Mouse (Mus musculus): Measurements from ENCODE around the gene Ube2e3. TPM values are rescaled to one million over a fixed set of nuclear protein-coding genes. Genes with fewer than 3 reads are reported as not detected.

The Ube2e3 gene
- total RNA-seq, 2 experiments from 2014 or later: 39.7 to 50.5 TPM

DNA sequence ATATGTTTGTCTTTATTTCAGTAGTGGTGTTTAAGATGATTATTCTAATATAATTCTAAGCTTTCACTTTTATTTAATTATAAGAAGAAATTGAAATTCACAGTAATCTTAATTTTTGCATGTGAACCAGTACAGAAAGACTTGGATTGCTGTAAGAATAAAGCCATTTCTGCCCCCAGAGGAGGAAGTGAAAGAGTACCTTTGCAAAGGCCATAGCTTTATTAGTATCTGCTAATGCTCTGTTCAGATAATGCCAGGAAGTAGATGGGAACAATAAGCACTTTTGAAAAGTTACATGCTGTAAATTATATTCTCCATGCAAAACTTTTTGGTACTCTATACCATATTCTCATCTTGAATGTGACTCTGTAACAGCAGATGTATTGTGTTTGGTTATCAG, 8.1 kb downstream of the Ube2e3 start:
- peak; percentile 73 for ATAC-seq (replicated peaks; ENCODE audit: poor library complexity, severe bottlenecking)

DNA sequence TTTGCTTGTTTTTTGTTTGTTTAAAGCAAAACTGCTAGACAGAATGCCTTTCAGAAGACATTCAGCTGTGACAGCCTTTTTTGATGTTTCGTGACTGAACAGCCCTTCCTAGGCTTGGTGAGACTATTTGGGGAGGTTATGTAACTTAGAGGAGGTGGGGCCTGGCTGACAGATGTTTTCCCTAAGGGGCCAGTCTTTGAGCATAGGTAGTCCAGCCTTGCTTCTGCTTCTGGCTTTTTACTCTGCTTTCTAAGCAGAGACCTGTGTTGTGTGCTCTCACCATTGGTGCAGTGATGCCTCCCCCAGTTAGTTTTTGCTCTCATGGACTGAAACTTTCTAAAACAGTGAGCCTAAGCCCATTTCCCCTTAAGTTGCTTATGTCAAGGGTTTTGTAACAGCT, 14.1 kb downstream of the Ube2e3 start:
- ATAC-seq (replicated peaks; ENCODE audit: poor library complexity, severe bottlenecking): peak; percentile 31

DNA sequence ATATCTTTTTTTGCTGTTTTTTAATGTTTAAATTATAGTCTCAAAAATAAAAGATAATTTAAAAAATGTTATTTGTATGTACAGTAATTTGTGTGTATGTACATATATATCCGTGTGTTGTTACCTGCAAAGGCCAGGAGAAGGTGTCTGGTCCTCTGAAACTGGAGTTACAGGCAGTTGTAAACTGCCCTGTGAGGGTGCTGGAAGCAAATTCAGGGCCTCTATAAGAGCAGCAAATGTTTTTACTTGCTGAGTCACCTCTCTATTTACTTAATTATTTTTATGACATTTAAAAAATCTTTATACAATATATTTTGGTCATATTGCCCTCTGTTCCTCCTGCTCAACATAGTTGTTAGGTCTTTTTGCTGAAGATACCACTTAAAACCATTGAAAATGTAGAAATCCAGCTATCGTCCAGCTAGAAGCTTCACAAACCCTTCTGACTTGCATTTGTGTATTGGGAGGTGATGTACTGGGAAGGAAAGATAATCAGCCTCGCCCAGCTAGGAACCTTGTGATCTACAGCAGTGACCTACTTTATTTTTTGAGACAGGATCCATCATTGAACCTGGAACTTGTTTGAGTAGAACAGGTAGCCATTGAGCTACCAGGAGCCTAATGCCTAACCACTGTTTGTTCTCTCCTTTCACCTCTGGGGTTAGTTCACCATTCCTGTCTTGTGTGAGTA, 15.0 kb downstream of the Ube2e3 start:
- no peak for ATAC-seq (replicated peaks; ENCODE audit: poor library complexity, severe bottlenecking)

DNA sequence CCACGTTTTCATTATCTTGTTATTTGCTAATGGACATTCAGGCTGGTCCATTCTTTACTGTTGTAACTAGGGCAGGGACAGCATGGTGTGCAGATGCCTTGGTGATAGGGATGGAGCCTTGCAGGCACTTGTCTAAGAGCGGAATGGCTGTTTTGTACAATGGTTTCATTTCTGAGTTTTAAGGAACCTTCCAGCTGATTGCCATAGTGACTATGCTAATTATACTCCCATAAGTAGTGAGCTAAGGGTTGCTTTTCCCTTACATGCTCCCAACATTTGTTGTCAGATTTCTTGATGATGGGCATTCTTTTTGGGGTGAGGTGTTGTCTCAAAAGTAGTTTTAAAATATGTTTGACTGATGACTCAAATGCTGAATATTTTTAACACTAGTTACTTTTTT, 18.5 kb downstream of the Ube2e3 start:
- peak; percentile 79 for ATAC-seq (replicated peaks; ENCODE audit: poor library complexity, severe bottlenecking)

DNA sequence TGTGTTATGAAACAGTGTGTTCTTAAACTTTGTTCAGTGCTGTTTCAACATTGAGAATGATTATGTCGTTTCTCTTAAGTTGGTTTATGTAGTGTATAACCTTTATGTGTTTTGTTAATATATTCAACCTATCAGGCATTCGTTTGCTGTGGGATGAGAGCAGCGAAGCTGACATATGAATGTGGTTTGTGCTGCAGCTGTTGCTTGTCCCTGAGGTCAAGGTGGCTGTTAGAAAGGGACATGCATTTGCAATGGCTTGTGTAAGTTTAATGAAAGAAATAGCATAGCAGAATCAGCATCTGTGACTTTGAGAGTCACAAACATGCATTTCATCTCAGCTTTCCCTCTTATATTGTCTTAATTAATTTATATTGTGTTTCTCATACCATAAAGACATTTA, 20.3 kb downstream of the Ube2e3 start:
- ATAC-seq (replicated peaks; ENCODE audit: poor library complexity, severe bottlenecking): no peak

DNA sequence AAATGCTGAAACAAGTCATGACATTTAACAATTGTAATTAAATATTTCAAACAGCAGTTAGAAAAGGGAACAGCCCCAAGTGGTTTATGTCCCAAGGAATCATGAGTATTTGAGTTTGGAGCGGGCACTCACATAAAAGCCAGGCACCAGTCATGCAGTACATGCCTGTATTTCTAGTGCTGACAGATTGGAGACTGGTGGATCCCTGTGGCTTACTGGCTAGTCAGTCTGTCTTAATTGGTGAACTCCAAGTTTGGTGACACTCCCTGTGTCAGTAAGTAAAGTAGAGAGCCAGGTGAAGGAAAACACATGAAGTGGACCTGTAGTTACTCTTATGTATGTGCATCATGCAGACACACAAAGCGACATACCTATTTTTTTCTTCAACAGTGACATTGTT, 27.3 kb downstream of the Ube2e3 start:
- no peak for ATAC-seq (replicated peaks; ENCODE audit: poor library complexity, severe bottlenecking)

DNA sequence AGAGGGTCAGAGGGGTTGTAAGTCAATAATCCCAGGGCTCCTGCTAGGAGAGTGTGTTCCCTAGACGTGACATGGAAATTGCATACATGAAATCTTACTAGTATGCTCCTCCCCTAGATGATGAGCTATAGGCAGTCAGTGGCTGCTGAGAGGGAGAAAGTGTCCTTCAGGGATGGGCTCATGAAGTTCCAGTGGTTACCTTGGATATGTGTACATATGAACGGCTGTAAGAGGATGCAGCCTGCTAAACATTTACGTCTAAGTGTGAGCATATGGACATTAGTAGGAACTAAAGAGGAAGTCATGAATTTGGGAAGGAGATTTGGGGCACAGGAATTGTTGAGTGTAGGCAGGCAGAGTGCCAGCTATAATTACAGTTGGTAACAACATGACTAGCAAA, 38.0 kb downstream of the Ube2e3 start:
- peak; percentile 35; the same call in 1 of the 2 replicates for ATAC-seq (replicated peaks; ENCODE audit: poor library complexity, severe bottlenecking)

DNA sequence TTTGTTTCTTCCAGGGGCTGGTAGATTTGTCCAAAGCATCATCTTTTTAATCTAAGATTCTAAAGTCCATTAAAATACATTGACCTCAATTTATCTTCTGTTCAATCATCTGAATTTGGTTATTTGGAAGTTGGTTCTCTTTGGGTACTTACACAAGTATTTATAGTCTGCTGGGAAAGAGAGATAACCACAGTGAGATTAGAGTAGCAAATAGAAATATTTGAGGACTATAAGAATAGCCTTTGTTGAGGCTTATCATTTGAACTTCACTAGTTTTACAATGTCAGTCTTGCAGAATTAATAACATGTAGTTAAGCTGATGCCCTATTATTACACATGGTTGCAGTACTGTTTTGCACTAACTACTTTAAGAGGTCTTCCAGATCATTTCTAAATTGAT, 43.6 kb downstream of the Ube2e3 start:
- ATAC-seq (replicated peaks; ENCODE audit: poor library complexity, severe bottlenecking): no peak

DNA sequence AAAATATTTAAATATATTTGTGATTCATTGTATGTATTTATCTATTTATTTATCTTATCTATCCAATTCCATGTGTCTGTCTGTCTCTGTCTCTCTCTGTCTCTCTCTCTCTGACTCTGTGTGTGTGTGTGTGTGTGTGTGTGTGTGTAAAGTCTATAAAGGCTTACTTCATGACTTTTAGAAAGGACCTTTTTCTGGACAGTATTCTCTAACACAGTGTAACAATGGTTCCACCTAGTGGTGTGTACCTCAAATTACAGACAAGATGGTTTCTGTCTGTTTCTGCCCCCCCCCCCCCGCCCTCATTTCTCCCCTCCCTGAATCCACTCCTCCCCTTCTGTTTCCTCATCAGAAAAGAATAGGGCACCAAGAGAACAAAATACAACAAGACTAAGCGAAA, 46.9 kb downstream of the Ube2e3 start:
- ATAC-seq (replicated peaks; ENCODE audit: poor library complexity, severe bottlenecking): peak; percentile 81

DNA sequence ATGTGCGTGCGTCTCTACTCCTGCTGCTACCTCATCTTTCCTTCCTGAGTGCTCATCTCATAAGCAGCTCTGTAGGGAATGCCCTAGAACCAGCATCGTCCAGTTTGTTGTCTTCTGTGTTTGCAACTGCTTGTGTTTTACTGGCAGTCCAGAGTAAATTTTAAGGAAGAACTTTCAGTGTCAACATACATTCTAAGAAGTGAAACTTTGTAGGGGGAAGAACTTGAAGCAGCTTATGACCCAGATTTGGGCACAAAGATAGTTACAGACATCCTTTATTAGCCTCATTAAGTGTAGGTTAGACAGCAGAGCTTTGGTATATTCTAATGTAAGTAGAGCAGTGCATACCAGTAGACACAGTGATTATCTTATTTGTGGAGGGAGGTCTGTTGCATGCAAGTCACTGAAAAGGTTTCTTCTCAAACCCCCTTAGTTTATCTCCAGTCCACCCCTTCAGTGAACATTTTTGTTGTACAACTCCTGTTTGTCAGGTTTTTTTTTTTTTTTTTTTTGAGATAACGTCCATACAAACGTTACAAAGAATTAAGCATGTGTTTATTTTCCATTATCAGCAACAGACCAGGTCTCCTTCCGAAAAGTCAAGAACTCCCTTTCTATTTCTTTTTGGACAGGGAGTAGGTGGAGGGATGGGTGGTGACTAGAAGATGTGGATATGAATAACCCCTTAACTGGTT, 55.2 kb downstream of the Ube2e3 start:
- ATAC-seq (replicated peaks; ENCODE audit: poor library complexity, severe bottlenecking): peak; percentile 63

DNA sequence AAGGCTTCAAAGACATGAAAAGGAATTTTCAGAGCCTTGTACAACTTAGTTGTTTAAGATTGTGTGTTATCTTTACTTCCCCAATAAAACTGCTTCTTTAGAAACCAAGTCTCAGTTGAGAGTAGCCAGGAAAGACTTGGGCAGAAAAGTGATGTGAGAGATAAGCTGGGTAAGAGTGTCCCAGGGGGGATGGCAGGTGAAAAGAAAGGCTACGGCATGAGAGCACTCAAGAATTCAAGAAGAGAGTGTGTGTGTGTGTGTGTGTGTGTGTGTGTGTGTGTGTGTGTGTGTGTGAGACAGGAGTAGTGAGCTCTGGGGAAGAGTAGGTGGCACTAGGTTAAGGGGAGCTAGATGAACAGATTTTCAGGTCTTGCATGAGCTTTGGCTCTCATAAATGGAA, 57.9 kb downstream of the Ube2e3 start:
- ATAC-seq (replicated peaks; ENCODE audit: poor library complexity, severe bottlenecking): no peak

DNA sequence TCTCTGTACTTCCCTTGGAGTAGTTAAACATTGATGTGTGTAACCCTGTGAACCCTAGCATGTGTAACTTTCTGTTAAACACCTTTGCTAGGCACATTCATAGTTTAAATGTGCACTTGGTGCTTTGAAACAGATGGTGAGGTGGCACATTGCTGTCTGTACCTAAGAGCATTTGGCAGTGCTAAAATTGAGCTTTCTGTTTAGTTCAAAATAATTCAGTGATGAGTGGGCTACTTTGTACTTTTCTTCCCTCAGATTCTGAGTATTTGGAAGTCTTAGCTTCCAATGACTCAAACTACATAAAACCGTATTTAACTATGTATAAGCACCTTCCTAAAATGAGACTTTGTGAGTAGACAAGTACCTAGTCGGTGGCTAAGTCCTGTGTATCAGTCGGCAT, 59.7 kb downstream of the Ube2e3 start:
- no peak for ATAC-seq (replicated peaks; ENCODE audit: poor library complexity, severe bottlenecking)

DNA sequence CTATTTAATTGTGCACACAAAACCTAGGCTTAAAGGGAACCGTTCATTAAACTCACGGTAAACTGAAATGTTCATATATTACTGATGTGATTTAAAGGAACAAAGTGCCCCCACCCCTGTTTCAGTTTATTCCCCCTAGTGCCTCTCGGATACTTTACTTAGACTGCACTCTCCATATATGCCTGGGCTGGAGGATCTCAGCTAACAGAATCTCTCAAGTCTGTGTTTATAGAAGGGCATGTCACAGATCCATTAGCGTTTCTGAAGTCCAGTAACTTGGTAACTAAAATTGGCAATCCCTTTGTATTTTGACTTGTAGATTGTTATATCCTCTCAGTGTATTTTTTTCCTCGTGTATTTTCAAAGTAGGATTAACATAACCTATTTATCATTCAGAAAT, 60.2 kb downstream of the Ube2e3 start:
- ATAC-seq (replicated peaks; ENCODE audit: poor library complexity, severe bottlenecking): no peak

DNA sequence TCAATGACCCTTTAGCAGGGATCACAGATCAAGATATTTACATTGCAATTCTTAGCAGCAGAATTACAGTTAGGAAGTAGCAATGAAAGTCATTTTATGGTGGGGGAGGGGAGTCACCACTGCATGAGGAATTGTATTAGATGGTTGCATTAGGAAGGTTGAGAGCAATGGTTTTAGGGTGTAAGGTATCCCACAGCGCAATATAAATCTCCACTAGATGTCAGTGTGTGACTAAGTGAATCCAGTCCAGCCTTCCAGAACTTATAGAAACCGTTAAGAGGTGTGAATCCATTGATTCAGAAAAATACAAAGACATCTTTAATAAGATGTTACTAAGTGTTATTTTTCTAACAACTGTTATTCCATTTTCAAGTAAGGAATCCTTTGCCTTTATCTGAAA, 63.4 kb downstream of the Ube2e3 start:
- ATAC-seq (replicated peaks; ENCODE audit: poor library complexity, severe bottlenecking): 0 out of 2 replicates have a peak, but pooled peaks have one; percentile 59

DNA sequence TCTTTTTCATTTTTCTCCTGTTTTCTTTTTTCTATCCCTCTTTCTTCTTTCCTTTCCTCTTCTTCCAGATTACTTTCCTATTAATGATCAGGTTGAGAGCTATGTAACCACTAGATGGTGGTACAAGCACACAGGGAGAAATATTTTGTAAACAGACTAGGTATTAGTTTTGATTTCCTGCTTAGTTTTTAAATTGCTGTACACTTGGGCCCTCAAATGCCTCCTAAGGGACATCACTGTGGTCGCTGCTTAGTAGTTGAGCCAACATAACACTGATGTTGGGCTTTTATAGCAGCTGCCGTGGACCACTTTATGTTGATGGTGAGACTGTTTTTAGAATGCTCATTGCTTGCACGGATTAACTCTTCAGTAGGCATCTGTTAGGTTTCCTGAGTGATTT, 91.5 kb downstream of the Ube2e3 start:
- ATAC-seq (replicated peaks; ENCODE audit: poor library complexity, severe bottlenecking): peak; percentile 70

DNA sequence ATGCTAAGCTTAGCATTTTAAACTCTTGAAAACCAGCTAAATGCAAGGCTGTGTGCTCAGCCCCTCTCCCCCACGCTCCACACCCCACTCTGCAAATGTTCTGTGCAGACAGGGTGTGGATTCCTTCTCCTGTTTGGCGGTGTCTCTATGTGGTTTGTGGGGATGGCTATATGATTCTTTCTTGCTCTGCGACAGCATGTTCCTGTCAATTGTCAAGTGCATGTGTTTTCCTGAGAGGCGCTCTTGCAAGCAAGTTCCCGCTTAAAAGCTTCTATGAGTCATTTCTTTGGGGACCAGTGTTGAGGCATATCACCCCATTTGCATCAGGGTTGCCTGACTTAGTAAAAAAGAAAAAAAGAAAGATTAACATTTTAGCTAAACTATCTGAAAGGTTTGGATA, 92.4 kb downstream of the Ube2e3 start:
- ATAC-seq (replicated peaks; ENCODE audit: poor library complexity, severe bottlenecking): no peak

DNA sequence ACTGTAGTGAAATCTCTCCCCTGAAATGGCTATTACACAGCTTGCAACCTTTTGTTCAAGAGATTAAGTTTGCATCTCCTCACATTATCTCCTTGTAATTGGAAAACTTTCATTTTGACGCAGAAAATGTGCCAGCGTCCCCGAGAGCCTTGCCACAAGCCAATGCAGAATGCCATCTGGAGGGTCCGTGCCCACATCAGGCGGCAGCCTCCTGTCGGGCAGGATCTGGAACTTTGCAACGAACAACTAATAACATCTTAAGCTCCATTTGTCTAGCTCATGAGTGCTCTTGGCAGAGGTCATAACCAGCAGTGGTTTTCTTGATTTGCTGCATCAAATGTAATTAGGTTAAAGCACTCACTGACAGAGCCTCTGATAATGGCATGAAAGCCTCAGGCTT, 93.1 kb downstream of the Ube2e3 start:
- no peak for ATAC-seq (replicated peaks; ENCODE audit: poor library complexity, severe bottlenecking)

DNA sequence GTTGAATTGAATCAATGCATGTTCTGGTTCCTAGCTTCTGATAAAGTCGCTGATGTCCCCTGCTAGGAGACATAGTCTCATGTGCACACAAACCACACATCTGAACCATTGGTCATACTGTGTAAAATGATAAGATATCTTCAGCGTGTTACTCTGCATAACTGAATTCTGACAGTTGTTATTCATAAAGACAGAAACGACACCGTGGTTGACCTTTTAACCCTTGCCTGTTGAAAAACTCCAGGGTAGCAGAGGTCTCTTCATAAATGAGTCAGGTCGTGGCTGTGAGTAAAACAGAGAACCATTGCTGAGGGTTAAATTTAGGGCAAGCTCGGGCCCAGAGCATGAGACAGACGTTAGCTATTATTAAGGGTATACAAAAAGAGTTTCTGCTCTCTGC, 93.7 kb downstream of the Ube2e3 start:
- no peak; the same call in 1 of the 2 replicates for ATAC-seq (replicated peaks; ENCODE audit: poor library complexity, severe bottlenecking)

DNA sequence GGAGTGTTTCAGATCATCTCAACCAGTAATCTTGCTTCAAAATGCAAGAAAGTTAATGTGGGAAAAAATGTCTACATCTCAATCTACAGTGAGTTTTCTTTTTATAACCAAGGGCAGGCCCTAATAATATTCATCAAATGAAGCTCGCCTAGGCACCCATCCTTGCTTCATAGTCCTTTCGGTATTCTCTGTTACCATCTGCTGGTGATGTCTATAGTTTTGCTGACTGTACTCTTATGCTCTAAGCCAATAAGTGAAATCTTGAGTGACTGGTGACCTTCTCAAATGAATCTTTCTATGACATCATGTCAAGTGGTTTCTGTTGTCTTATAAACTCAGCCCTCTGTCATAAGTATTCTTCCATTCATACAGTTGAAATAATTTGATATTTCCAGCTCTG, 97.1 kb downstream of the Ube2e3 start:
- no peak for ATAC-seq (replicated peaks; ENCODE audit: poor library complexity, severe bottlenecking)

DNA sequence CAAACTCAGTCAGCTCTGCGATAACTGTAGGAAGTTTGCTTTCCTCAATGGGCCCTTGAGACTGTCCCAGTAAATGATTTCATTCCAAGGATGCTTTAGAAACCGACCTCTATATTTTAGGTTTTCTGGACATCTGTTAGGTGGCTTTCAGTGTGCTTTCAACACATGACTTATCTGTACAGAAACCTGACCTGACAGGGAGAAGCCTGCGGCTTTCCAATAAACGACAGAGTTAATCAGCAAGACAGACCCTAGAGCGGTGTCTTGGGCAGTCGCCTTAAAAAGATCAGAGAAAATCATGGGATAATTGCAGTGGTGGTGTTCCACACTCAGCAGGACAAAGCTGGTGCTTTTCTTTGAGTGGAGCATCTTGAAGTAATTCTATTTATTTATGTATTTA, 97.5 kb downstream of the Ube2e3 start:
- ATAC-seq (replicated peaks; ENCODE audit: poor library complexity, severe bottlenecking): no peak

DNA sequence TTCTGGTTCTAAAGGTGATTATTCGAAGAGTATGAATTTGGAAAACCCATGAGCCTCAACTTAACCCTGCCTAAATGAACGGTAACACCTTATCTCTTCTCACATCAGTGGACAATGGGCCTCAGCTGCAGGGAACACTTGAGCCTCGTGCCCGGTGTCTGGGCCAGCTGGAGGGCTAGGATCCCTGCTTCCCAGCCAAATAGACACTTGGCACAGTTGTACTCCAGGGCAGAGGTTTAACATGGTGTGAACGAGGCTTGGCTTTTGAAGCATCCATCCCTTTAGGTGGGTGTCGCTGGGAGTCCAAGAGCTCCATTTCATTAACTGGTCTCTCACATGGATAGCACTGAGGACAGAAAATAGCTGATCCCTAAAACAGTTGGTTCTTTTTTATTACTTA, 102.2 kb downstream of the Ube2e3 start:
- ATAC-seq (replicated peaks; ENCODE audit: poor library complexity, severe bottlenecking): no peak

Measured in granulocyte monocyte progenitor cell, adult 5-6 weeks (primary cell).